Mouse (Mus musculus) CH12.LX (cell line): Measurements from ENCODE around the gene Arl15.

Source experiments
- CHD1 ChIP-seq: IDR thresholded peaks from 2 replicates; pipeline ENCODE4 v1.6.1; 2012; ENCODE audit warnings: low read depth, low read length, improper control_type of control experiment, inconsistent platforms
- CHD2 ChIP-seq: IDR thresholded peaks from 2 replicates; pipeline ENCODE4 v1.6.1; 2011; ENCODE audit warnings: low read length, improper control_type of control experiment
- E2F4 ChIP-seq: IDR thresholded peaks from 2 replicates; pipeline ENCODE4 v1.6.1; 2011; ENCODE audit warnings: low read depth, low read length, improper control_type of control experiment; ENCODE audit not compliant: insufficient replicate concordance
- GABPA ChIP-seq: IDR thresholded peaks from 2 replicates; pipeline ENCODE4 v1.6.1; 2012; ENCODE audit warnings: low read depth, low read length, improper control_type of control experiment, inconsistent platforms; ENCODE audit not compliant: insufficient replicate concordance
- MAFK ChIP-seq: IDR thresholded peaks from 2 replicates; pipeline ENCODE4 v1.6.1; 2011; ENCODE audit warnings: low read length, improper control_type of control experiment; ENCODE audit not compliant: insufficient replicate concordance
- MXI1 ChIP-seq: IDR thresholded peaks from 2 replicates; pipeline ENCODE4 v1.6.1; 2011; ENCODE audit warnings: mild to moderate bottlenecking, low read depth, low read length, improper control_type of control experiment
- POLR2A ChIP-seq: IDR thresholded peaks from 2 replicates; pipeline ENCODE4 v1.6.1; 2011; ENCODE audit warnings: low read depth, mild to moderate bottlenecking, improper control_type of control experiment, low read length
- POLR2AphosphoS2 ChIP-seq: IDR thresholded peaks from 2 replicates; pipeline ENCODE4 v1.6.1; 2011; ENCODE audit warnings: low read depth, low read length, improper control_type of control experiment
- TCF12 ChIP-seq: IDR thresholded peaks from 2 replicates; pipeline ENCODE4 v1.6.1; 2014; ENCODE audit warnings: low read depth, mild to moderate bottlenecking, inconsistent platforms, low read length, improper control_type of control experiment
- USF1 ChIP-seq: IDR thresholded peaks from 2 replicates; pipeline ENCODE4 v1.6.1; 2014; ENCODE audit warnings: low read depth, mild to moderate bottlenecking, inconsistent platforms, low read length, improper control_type of control experiment
- ZMIZ1 ChIP-seq: IDR thresholded peaks from 2 replicates; pipeline ENCODE4 v1.6.1; 2012; ENCODE audit warnings: low read depth, mild to moderate bottlenecking, inconsistent platforms, low read length, improper control_type of control experiment

GRCm38 (mm10) chr13:113877420-113877819 lies 83.1 kb downstream of the Arl15 start:
- TF ChIP-seq USF1, result no peak
- TF ChIP-seq TCF12, result no peak
- no peak for TF ChIP-seq ZMIZ1
- TF ChIP-seq MXI1, result no peak
- TF ChIP-seq POLR2AphosphoS2, result no peak
- no peak for TF ChIP-seq CHD1
- no peak for TF ChIP-seq GABPA
- TF ChIP-seq MAFK, result no peak
- no peak for TF ChIP-seq POLR2A
- TF ChIP-seq E2F4, result peak; percentile 17; the same call in 1 of the 2 replicates
- no peak for TF ChIP-seq CHD2
